Mouse (Mus musculus): ENCODE data around the gene Mvd. TPM values are rescaled to one million over a fixed set of nuclear protein-coding genes. Genes with fewer than 3 reads are reported as not detected.
A peak's percentile ranks its signal among the peaks of the same experiment; 100 is the strongest.

The Mvd gene
- polyA plus RNA-seq, 1 experiment, result 68.7 TPM

- no peak overlapping the region for H3K27ac ChIP-seq (ENCODE audit: insufficient read depth, low read depth, low read length)
Observed at GRCm38 (mm10) chr8:122457171-122457570, 13.9 kb upstream of the Mvd start.

GRCm38 (mm10) chr8:122454409-122454808 is 11.2 kb upstream of the Mvd start:
- Histone ChIP-seq H3K4me3 (ENCODE audit: insufficient read depth, low read depth, low read length) (no peak overlapping the region), H3K27ac (ENCODE audit: insufficient read depth, low read depth, low read length) (no peak overlapping the region), H3K4me1 (ENCODE audit: control insufficient read depth, insufficient read depth, low read length) (no peaks in the 10 kb centered on the region), H3K27me3 (replicated peaks; ENCODE audit: control insufficient read depth, insufficient read depth, low read length) (no peaks in the 10 kb centered on the region), H3K36me3 (ENCODE audit: control insufficient read depth, insufficient read depth, low read length) (no peaks in the 10 kb centered on the region)
- 91% methylated on average over 6 of the region's 6 CpGs for WGBS
- TF ChIP-seq CTCF (conservative IDR thresholded peaks at IDR 0.05; ENCODE audit: insufficient read depth, insufficient read length, low read depth, low read length), result no peak
- no peak for TF ChIP-seq POLR2A (IDR thresholded peaks at IDR 0.05; ENCODE audit: low read depth, low read length)
- no peak for DNase-seq

More at GRCm38 (mm10) chr8:122457171-122457570, 13.9 kb upstream of the Mvd start:
- 81% methylated on average over 11 of the region's 11 CpGs for WGBS
- no peaks in the 10 kb centered on the region for H3K27me3 ChIP-seq (replicated peaks; ENCODE audit: control insufficient read depth, insufficient read depth, low read length)
- TF ChIP-seq POLR2A (IDR thresholded peaks at IDR 0.05; ENCODE audit: low read depth, low read length), result no peak
- no peak for TF ChIP-seq CTCF (conservative IDR thresholded peaks at IDR 0.05; ENCODE audit: insufficient read depth, insufficient read length, low read depth, low read length)
- no peak overlapping the region for H3K4me3 ChIP-seq (ENCODE audit: insufficient read depth, low read depth, low read length)
- no peak for DNase-seq
- peaks cover 14% of the 10 kb centered on the region; the same call in 1 of the 2 replicates for H3K4me1 ChIP-seq (ENCODE audit: control insufficient read depth, insufficient read depth, low read length)
- no peaks in the 10 kb centered on the region for H3K36me3 ChIP-seq (ENCODE audit: control insufficient read depth, insufficient read depth, low read length)

GRCm38 (mm10) chr8:122452154-122452553 is 8.9 kb upstream of the Mvd start:
- no peaks in the 10 kb centered on the region for H3K36me3 ChIP-seq (ENCODE audit: control insufficient read depth, insufficient read depth, low read length)
- H3K4me3 ChIP-seq (ENCODE audit: insufficient read depth, low read depth, low read length), result no peak overlapping the region
- 91% methylated on average over 10 of the region's 10 CpGs for WGBS
- no peak for DNase-seq
- H3K27me3 ChIP-seq (replicated peaks; ENCODE audit: control insufficient read depth, insufficient read depth, low read length), result no peaks in the 10 kb centered on the region
- H3K4me1 ChIP-seq (ENCODE audit: control insufficient read depth, insufficient read depth, low read length), result no peaks in the 10 kb centered on the region
- TF ChIP-seq POLR2A (IDR thresholded peaks at IDR 0.05; ENCODE audit: low read depth, low read length) (no peak), CTCF (conservative IDR thresholded peaks at IDR 0.05; ENCODE audit: insufficient read depth, insufficient read length, low read depth, low read length) (no peak)
- no peak overlapping the region for H3K27ac ChIP-seq (ENCODE audit: insufficient read depth, low read depth, low read length)

- 63% methylated on average over 7 of the region's 7 CpGs for WGBS
- no peak for DNase-seq
- TF ChIP-seq CTCF (conservative IDR thresholded peaks at IDR 0.05; ENCODE audit: insufficient read depth, insufficient read length, low read depth, low read length) (no peak), POLR2A (IDR thresholded peaks at IDR 0.05; ENCODE audit: low read depth, low read length) (no peak)
- Histone ChIP-seq H3K4me1 (ENCODE audit: control insufficient read depth, insufficient read depth, low read length) (no peaks in the 10 kb centered on the region), H3K27me3 (replicated peaks; ENCODE audit: control insufficient read depth, insufficient read depth, low read length) (no peaks in the 10 kb centered on the region), H3K4me3 (ENCODE audit: insufficient read depth, low read depth, low read length) (no peak overlapping the region), H3K36me3 (ENCODE audit: control insufficient read depth, insufficient read depth, low read length) (no peaks in the 10 kb centered on the region), H3K27ac (ENCODE audit: insufficient read depth, low read depth, low read length) (no peak overlapping the region)
Observed at GRCm38 (mm10) chr8:122451161-122451703, 8.0 kb upstream of the Mvd start.

- no peaks in the 10 kb centered on the region for H3K36me3 ChIP-seq (ENCODE audit: control insufficient read depth, insufficient read depth, low read length)
- TF ChIP-seq CTCF (conservative IDR thresholded peaks at IDR 0.05; ENCODE audit: insufficient read depth, insufficient read length, low read depth, low read length) (no peak; the same call in 1 of the 2 replicates), POLR2A (IDR thresholded peaks at IDR 0.05; ENCODE audit: low read depth, low read length) (no peak)
- DNase-seq, result no peak
- H3K4me3 ChIP-seq (ENCODE audit: insufficient read depth, low read depth, low read length), result no peak overlapping the region
- WGBS, result 44% methylated on average over 3 of the region's 3 CpGs
- no peak overlapping the region for H3K27ac ChIP-seq (ENCODE audit: insufficient read depth, low read depth, low read length)
- peaks cover 5% of the 10 kb centered on the region; the same call in 1 of the 2 replicates for H3K4me1 ChIP-seq (ENCODE audit: control insufficient read depth, insufficient read depth, low read length)
- H3K27me3 ChIP-seq (replicated peaks; ENCODE audit: control insufficient read depth, insufficient read depth, low read length), result no peaks in the 10 kb centered on the region
Observed at GRCm38 (mm10) chr8:122445203-122445602, 2.0 kb upstream of the Mvd start.

- peak; percentile 93 for DNase-seq
- H3K27ac ChIP-seq (ENCODE audit: insufficient read depth, low read depth, low read length), result peak overlapping the region; percentile 77
- under 1% methylated on average over 19 of the region's 19 CpGs for WGBS
- H3K27me3 ChIP-seq (replicated peaks; ENCODE audit: control insufficient read depth, insufficient read depth, low read length), result no peaks in the 10 kb centered on the region
- no peak for TF ChIP-seq CTCF (conservative IDR thresholded peaks at IDR 0.05; ENCODE audit: insufficient read depth, insufficient read length, low read depth, low read length)
- TF ChIP-seq POLR2A (IDR thresholded peaks at IDR 0.05; ENCODE audit: low read depth, low read length), result no peak
- H3K36me3 ChIP-seq (ENCODE audit: control insufficient read depth, insufficient read depth, low read length), result no peaks in the 10 kb centered on the region
- H3K4me3 ChIP-seq (ENCODE audit: insufficient read depth, low read depth, low read length), result peak overlapping the region; percentile 56
- H3K4me1 ChIP-seq (ENCODE audit: control insufficient read depth, insufficient read depth, low read length), result peaks cover 5% of the 10 kb centered on the region; the same call in 1 of the 2 replicates
Observed at GRCm38 (mm10) chr8:122444058-122444748, 981 bp upstream of the Mvd start.

- no peak for DNase-seq
- no peak for TF ChIP-seq POLR2A (IDR thresholded peaks at IDR 0.05; ENCODE audit: low read depth, low read length)
- no peak for TF ChIP-seq CTCF (conservative IDR thresholded peaks at IDR 0.05; ENCODE audit: insufficient read depth, insufficient read length, low read depth, low read length)
- H3K36me3 ChIP-seq (ENCODE audit: control insufficient read depth, insufficient read depth, low read length), result no peaks in the 10 kb centered on the region
- peaks cover 5% of the 10 kb centered on the region; the same call in 1 of the 2 replicates for H3K4me1 ChIP-seq (ENCODE audit: control insufficient read depth, insufficient read depth, low read length)
- H3K27me3 ChIP-seq (replicated peaks; ENCODE audit: control insufficient read depth, insufficient read depth, low read length), result no peaks in the 10 kb centered on the region
- peak overlapping the region; percentile 65 for H3K4me3 ChIP-seq (ENCODE audit: insufficient read depth, low read depth, low read length)
- H3K27ac ChIP-seq (ENCODE audit: insufficient read depth, low read depth, low read length), result peak overlapping the region; percentile 75
- 1% methylated on average over 12 of the region's 12 CpGs for WGBS
Observed at GRCm38 (mm10) chr8:122442781-122443180, 441 bp downstream of the Mvd start.
